Mouse (Mus musculus) mouse trophoblast stem cell (cell line): ENCODE data around the gene Trio.

ENCODE experiments used
- in situ Hi-C, 2 experiments: fragments of 300-500 bp; cut with MseI, MboI; formaldehyde crosslinking; loops; 2 replicates in 1 of 2; 3 replicates in 1 of 2; pipeline ENCODE4 v1.15.1; 2025

The Trio gene

DNA sequence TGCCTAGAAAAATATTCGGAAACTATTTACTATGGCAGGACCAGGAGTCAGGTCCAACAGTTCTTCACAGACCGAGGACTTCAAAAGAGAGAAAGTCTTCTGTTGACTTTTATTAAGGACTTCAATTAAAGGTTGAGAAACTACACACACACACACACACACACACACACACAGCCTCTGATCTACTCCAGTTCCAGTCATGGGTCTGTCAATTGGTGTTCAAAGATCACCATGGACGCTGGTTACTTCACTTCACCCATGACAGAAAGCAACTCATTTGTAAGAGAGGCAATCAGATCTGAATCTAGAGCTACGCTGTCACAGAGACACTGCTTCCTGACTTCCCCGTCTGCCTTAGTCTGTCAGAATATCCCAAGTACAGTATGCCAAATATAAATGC lies 33.1 kb downstream of the Trio start:
- in situ Hi-C loops = no loop called here

DNA sequence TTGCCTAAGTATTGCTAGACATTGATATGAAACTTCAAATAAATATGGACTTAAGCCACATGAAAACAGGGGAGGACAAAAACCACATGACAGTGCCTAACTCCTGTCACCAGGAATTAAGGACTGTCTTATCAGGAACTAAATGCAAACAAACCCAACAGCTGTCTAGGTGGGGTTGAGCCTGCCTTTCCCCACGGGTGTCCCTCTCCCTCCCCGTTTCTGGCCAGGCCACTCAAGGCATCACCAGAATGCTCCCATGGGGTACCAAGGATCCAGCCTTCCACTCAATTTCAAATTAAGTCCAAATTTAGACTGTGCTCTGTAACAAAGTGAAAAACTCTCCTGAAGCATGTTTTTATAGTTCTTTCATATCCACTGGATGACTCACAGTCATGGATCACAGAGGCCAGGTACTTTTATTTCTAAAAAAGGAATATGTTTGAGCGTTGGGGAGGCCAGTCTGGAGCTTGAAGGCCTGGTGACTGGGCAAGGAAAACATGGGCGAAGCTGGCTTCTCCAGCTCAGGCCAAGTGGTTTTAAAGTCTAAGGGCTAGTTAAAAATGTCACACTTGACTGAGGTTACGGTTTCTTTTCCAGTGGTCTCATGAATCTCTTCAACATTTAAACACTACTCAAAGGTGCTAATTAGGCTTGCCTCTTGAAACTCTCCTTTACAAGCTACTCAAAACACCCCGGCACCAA lies 33.6 kb downstream of the Trio start:
- in situ Hi-C loops = no loop called here

DNA sequence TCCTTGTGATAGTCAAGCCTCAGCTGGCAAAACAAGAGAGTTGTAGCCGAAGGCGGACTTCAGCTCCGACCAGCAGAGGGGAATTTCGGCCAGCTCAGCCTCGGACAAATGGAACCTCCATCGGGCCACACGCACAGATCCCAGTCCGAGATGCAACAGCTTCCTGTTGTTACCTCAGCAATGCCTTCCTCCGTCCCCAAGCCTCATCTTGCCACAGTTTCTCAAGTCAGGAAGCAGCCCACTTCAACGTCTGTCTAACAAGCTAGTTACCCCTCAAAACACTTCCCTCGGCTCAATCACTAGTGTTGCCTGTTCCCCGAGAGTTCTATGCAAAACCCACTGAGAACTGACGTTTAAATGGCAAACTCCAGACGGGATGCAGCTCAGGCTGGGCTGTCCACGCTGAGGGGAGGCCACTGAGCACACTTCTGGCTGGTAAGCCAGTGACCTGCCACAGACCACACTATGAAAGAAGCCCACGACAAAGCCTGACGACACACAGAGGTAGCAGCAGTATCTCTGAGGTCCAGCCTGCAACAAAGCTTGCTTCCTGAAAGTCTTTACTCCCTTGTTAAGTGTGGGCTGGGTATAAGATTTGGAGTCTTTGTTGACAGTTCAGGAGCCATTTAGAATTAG lies 34.5 kb downstream of the Trio start:
- in situ Hi-C loops = no loop called here

DNA sequence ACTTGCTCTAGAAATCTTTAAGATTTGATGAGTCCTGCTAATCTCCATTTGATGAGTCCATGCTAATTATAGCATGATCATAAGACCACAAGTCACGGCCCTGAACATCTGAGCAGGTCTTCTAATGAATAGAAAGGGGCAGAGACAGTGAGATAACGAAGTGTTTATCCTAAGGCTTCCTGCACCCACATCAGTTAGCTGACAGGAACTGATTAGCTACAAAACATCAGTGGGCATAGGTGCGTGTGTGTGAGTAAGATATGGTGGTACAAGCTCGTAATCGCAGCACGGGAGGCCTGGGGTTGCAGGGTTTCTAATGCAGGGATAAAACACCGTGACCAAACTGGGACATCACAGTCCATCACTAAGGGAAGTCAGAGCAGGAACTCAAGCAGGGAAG lies 37.7 kb downstream of the Trio start:
- in situ Hi-C loops = no loop called here

DNA sequence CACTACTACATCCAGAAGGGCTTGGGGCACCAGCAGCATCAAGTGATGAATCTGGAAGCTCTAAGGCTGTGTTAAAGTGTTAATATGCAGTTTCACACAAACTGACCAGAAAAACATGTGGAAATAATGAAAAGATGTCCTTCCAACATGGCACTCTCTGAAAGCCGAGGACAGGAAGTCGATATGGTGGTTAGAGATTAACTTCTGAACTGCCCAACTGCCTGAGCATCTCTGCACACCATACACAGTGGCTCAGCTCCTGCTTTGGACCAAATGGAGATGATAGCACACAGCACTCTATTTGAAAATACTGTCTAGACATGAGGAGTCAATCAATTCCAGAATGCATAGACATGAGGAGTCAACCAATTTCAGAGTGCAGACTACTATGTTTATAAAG lies 40.8 kb downstream of the Trio start:
- in situ Hi-C loops = no loop called here

DNA sequence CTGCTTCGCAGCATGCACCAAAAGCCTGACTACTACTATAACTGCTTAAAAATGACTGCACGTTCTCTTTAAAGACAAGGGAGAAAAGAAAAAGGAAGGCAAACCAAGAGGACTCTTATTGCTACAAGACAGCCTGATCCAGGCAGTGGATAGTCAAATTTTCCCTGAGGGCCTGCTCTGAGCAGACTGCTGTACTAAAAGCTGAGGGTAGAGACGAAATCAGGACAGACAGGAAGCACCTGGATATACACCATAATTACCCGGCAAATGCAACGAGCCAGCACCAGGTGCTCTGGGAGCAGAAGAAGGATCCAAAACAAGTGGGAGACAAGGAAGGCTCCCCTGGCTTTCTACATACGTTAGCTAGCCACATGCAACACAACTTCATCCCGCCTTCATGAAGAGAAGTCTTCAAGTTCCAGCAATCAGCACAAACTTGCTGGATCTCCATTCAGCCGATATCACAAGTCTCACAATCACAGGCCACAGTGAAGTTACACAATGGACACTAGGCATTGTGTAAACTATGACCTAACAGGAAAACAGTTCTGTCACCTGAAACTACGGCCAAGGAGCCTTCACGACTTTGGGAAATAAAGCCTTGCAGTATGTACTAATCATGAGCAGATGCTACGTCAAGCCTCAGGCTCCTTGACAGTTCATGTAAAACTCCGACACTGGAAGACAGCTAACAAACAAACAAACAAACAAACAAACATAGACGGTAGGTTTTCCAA lies 43.7 kb downstream of the Trio start:
- in situ Hi-C loops = no loop called here

DNA sequence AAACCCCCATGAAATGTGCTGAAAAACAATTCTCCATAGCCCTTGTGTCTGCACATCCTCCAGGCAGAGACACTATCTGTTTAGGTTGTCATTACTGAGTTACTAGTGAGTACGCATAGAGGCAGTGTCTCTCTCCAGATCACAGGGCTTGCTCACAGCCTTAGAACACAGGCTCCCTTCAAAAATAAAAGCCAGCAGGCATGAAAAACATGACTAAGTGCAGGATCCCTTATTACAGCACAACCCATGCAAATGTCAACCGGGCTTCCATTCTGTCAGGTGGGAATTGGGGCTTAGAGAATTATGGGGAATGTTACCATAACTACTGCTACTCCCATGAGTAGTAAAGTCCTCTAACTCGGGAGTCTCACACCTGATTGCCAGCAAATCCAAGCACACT lies 44.4 kb downstream of the Trio start:
- in situ Hi-C loops = no loop called here

DNA sequence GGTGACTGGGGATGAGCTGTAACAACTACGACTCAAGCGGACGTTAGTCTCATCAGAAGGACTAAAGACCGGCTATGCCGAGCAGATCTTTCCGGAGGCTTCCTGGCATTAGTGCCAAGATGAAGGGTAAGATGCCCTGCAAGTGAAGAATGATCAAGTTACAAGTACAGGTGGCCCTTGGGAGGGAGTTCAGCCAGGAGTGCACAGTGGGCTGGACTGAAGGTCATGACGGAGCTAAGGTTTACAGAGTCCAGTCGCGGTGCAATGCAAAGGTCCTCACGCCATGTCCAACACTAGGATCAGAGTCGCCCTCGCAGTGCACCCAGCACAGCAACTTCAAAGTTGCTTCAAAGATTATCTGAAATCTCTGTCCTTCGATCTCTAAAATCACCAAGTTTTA lies 45.2 kb downstream of the Trio start:
- in situ Hi-C loops = no loop called here

DNA sequence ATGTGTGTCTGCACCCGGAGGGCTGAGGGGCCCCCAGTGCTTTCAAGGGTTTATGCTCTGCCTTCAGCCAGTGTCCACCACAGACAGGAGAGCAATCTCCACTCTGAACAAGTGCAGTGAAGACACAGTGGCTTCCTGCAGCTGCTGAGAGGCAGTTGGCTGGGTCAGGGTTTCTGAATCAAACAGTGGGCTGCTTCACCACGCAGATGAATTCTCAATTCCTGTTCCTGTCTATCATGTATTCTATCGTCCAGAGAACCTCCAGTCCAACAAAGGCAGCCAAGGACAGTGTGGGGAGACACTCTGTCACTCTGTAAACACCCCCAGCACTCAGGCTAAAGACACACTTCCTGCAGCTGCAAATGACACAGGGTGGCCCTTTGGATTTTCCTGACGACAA lies 48.7 kb downstream of the Trio start:
- in situ Hi-C loops = no loop called here

DNA sequence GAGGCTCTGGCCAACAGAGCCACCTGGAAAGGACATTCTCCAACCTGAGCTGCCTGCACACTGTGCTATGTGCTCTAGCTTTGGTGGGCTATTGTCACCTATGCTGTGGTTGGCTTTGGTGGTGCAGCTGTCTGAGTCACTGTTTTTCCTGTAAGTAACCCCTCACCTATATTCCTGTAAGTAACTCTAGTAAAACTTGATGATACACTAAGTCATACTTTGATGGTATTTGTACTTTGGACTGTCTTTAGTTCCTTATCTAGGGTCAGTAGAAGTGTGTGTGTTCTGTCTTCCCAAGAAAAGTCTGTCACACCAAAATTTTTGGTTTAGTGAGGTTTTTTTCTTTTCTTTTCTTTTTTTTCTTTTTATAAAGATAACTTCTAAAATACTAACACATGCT lies 49.3 kb downstream of the Trio start:
- in situ Hi-C loops = no loop called here

DNA sequence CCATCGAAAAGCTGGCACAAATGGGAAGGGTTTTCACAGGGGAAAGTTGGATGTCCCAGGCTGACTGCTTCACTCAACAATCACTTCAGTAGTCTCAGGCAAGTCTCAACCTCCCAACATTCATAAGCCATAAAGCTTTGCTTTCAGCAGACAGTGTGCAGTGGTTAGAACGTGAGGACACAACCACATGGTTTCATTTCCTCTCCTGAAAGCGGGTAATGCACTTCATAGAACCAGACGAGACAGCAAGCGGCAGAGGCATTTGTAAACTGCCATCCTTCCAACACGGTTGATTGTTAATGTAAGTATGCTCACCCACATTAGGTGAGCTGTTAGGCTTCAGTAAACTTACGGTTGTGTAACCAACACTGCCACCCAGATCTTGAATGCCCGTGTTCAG lies 51.0 kb downstream of the Trio start:
- in situ Hi-C loops = no loop called here

DNA sequence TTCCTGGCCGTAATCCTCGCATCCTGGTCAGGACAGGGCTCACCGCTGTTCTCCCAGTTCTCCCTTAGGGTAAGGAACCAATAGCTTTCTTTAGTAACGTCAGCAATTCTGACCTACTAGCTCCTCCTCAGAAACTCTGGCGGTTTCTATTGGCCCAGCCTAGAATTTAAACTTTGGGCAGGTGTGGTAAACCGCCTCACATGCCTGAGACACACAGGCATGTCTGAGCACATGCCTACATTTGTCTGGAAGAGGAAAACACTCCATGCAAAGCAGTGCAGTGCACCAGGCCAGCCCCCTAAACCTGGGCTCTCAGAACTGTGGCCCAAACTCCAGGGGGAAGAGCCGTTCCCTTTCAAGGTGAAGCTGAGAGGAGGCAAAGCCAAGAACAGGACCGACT lies 57.5 kb downstream of the Trio start:
- in situ Hi-C loops = no loop called here

DNA sequence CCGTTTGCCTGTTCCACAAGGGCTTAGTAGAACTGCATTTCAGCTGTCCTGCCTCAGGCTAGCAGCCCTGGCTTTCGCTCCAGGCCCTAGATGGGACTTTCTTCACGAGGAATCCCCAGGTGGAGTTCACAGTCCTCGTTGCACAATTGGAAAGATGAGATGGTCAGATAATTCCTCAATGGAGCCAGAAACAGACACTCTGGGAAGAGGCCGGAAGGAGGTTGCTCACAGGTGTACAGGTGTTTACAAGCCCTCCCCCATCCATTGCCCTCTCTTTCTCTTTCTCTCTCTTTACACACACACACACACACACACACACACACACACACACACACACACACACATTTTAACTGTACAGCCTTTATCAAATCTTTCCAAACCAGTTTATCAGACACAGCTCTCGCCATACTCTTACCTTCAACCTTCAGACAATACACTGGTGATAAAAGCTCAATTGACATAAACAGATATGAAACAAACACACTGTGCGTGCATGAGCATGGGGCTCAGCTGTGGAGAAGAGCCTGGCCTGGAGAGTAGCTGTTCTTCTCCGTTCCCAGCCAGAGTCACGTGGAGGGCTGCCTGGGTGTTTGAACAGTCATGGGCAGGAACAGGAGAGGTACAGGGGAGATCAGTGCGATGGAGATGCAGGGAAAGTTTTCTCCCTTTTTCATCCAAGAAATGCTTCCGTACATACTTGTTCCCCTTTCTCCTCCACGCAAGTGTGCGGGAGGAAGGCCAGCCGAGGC lies 58.3 kb downstream of the Trio start:
- in situ Hi-C loops = no loop called here

DNA sequence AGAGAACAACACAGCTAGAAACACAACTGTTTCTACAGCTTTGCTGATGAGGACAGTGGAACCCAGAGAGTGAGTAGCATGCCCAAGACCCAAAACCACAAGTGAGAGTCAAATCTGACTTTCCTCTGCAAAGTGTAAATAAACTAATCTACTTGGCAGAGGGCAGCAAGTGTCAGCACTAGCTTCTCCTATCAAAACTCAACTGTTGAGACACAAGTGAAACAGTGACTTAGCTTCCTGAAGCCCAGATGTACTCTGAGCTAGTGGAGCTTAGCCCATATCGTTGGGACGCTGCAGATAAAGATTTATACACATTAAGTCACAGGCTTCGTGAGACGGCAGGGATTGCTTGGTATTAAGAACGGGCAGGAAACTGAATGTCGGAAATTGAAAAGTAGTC lies 60.8 kb downstream of the Trio start:
- in situ Hi-C loops = no loop called here

DNA sequence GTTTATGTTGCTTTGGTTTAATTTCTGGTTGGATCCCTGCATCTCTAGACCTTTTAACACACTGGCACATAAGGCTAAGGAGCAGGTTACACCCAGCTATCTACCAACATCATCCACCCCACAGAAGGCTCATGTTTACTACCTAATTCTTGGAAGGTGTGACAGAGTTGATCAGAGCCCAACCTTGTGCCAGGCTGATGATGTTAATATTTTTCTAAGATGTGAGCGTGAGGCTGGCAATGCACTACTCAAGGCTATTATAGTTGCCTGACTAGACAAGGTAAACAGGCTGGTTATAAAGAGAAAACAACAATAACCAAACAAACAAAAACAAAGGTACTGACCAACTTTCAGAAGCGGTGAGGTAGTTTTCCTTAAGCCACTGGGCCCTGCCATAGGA lies 62.1 kb downstream of the Trio start:
- in situ Hi-C loops = no loop called here

DNA sequence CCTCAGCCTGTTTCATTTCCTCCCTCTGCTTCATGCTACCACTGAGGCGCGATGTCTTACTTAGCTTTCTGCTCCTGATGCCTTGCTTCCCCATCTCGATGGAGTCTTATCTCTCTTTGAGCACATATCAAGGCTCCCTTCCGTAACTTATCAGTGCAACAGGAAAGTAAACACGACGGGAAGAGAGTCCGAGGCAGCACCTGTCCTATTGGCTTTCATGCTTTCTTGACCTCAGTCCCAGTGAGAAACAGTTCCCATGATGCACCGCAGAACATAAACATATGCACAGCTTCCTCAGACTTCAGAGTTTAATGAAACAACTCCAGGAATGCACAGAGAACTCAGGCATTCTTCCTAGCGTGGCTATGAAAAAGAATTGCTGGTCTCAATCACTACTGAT lies 65.0 kb downstream of the Trio start:
- in situ Hi-C loops = no loop called here

DNA sequence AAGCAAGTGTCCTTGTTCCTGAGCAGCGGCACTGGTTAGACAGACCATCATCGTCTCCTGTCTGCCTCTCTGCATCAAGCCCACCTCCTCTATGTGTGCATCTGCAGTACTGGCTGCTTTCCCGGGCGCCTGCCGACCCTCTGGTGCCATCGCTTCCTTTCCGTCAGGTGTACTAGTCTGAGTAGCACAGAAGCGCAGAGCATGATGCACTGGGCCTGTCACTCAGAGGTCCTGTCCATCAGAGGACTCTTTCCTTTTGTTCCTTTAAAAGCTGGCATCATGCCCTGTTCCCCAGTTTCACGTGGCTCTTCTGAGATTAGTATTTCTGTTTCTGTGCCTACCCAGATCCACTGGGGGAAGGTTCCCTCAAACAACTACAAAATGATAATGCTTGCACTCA lies 67.8 kb downstream of the Trio start:
- in situ Hi-C loops = no loop called here

DNA sequence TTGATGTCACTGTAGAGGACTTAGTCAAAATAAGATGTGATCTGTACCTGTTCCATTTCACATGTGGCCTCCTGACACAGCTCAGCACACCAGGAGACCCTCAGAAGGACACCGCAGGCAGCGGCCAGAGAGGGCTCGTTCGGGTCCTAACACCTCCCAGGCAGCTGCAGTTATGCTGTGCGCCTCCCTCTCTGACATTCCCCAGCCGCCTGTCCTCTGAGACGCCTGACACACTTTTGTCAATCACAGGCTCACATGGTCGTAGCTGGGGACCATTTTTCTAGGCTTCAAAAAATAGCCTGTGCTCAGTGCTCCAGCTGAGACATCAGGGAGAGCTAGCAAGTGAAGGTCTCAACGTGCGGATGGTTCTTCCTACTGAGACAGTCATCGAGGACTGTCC lies 70.0 kb downstream of the Trio start:
- in situ Hi-C loops = no loop called here

DNA sequence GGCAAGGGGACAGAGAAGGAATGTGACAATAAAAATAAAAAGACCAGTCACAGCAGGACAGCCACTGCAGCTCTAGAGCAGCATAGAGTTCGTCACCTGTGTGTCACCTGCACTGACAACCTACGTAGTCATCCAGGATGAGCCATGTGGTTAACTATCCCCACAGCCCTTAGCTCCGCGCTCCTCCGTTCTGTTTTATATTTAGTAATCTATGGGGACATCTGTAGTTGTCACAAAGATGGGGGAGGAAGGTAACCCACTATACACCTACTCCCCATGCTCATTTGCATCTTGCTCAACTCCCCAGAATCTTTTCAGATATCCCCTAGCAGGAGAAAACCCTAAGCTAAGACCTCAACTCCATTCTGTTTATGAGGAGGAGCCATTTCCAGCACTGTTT lies 71.3 kb downstream of the Trio start:
- in situ Hi-C loops = no loop called here

DNA sequence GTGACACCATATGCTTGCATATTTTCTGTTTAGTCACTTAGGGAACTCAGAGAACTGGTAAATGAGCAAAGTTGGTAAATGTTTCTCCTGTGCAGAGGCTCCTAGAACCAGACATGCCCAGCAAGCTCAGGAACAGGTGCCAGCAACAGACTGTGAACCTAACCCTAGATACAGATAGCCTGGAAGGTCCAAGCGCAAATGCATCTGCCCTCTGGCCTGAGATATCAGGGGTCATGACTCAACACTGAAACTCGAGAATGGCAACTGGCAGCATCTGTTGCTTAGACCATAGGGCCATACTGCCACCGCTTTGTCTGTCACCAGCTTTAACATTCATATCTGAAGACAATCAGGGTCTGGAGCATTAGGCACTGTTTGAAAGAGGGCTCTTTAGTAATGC lies 72.1 kb downstream of the Trio start:
- in situ Hi-C loops = no loop called here

DNA sequence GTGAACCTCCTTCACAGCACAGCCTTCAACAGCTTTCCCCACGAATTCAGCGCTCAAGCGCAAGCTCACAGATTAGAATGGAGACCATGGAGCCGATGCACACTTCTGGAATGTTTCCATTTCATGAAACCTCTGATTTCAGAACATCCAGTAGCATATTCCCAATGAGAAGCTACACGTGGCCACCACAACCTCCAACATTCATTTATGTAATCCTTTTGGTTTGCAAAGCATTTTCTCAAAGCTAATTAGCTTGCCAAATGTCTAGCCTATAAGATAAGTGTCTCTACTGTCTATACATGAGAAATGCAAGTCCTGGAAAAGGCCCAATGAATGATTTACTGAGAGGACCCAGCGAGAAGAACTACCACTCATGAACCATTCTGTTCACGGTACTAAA lies 74.5 kb downstream of the Trio start:
- in situ Hi-C loops = no loop called here

DNA sequence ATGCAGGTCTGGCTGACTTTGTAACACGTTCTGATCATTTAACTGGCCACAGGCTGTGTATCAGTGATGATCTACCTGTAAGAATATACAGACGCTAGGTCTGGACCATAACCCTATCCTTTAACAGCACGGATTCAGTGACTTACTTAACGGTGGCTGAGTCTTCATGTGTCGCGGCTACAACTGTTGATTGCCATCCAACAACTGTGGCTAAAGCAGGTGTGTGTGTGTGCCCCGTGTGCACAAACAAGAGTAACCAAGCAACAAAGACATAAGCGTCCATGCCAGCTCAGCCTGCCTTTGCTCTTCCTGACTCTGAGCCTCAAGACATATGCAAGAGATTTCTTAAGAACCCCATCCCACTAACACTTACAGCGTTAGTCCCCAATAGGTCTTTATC lies 76.5 kb downstream of the Trio start:
- in situ Hi-C loops = no loop called here

DNA sequence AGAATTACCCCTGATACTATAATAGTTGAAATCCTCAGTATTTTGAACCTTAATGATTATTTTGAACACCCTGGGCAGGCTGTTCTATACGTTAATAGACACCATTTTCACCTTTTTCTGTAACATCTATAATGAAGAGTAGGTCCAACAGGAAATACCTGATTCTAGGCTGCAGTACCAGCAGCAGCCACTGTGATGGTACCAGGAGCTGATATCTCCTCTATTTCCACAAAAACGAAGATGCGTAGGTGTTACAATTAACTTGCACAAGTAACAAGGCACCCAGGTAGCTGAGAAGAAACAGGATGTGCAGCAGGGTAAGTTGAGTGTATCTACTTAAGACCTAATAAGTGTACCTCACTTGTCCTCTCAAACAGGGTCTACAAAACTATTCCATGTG lies 77.8 kb downstream of the Trio start:
- in situ Hi-C loops = no loop called here
